Mouse (Mus musculus): Measurements from ENCODE around the gene Eif2b3.
A peak's percentile ranks its signal among the peaks of the same experiment; 100 is the strongest.

The Eif2b3 gene

GRCm38 (mm10) chr4:117096666-117097065, 77.5 kb downstream of the Eif2b3 start:
- no peak for DNase-seq

GRCm38 (mm10) chr4:117097969-117098763, 79.0 kb downstream of the Eif2b3 start:
- no peak for DNase-seq

GRCm38 (mm10) chr4:117098764-117099036, 79.5 kb downstream of the Eif2b3 start:
- DNase-seq = no peak

- DNase-seq = no peak
These were observed 80.8 kb downstream of the Eif2b3 start for GRCm38 (mm10) chr4:117100036-117100435.

- no peak for DNase-seq
These were observed 82.0 kb downstream of the Eif2b3 start for GRCm38 (mm10) chr4:117101218-117101617.

- no peak for DNase-seq
These were observed 85.5 kb downstream of the Eif2b3 start for GRCm38 (mm10) chr4:117104672-117105071.

GRCm38 (mm10) chr4:117105127-117105526, 85.9 kb downstream of the Eif2b3 start:
- DNase-seq = no peak

- no peak for DNase-seq
These were observed 88.8 kb downstream of the Eif2b3 start for GRCm38 (mm10) chr4:117107813-117108523.

- DNase-seq = no peak
These were observed 89.3 kb downstream of the Eif2b3 start for GRCm38 (mm10) chr4:117108524-117108849.

- DNase-seq = no peak
These were observed 90.1 kb downstream of the Eif2b3 start for GRCm38 (mm10) chr4:117109330-117109729.

- no peak for DNase-seq
These were observed 91.0 kb downstream of the Eif2b3 start for GRCm38 (mm10) chr4:117110249-117110648.

- no peak for DNase-seq
These were observed 91.8 kb downstream of the Eif2b3 start for GRCm38 (mm10) chr4:117110985-117111384.

- no peak for DNase-seq
These were observed 94.0 kb downstream of the Eif2b3 start for GRCm38 (mm10) chr4:117113237-117113636.

GRCm38 (mm10) chr4:117115592-117115991, 96.4 kb downstream of the Eif2b3 start:
- no peak for DNase-seq

GRCm38 (mm10) chr4:117117931-117118330, 98.7 kb downstream of the Eif2b3 start:
- no peak for DNase-seq

- DNase-seq = peak; percentile 31
These were observed 100.4 kb downstream of the Eif2b3 start for GRCm38 (mm10) chr4:117119636-117120035.

- no peak for DNase-seq
These were observed 100.8 kb downstream of the Eif2b3 start for GRCm38 (mm10) chr4:117120052-117120444.

- peak; percentile 94 for DNase-seq
These were observed 101.5 kb downstream of the Eif2b3 start for GRCm38 (mm10) chr4:117120445-117121414.

GRCm38 (mm10) chr4:117122209-117122608, 103.0 kb downstream of the Eif2b3 start:
- peak; percentile 30 for DNase-seq

- DNase-seq = no peak
These were observed 104.5 kb downstream of the Eif2b3 start for GRCm38 (mm10) chr4:117123546-117124217.

GRCm38 (mm10) chr4:117124218-117124517, 105.0 kb downstream of the Eif2b3 start:
- DNase-seq = no peak

- DNase-seq = no peak
These were observed 105.5 kb downstream of the Eif2b3 start for GRCm38 (mm10) chr4:117124518-117125347.
